Mouse (Mus musculus): Measurements from ENCODE around the gene Asprv1. TPM values are rescaled to one million over a fixed set of nuclear protein-coding genes. Genes with fewer than 3 reads are reported as not detected.

Asprv1 gene
- polyA plus RNA-seq (2015; fragmentation: Nextera tagmentation; extraction: Ambion mirVana): 0.88 and 1.1 TPM in 2 replicates

- no peaks in the 10 kb centered on the region for H3K27me3 ChIP-seq
These were observed at the start of gene Asprv1 for GRCm38 (mm10) chr6:86627946-86628345. TSS of gene Asprv1 (plus strand) at chr6:86628164.

GRCm38 (mm10) chr6:86578396-86578795 lies 49.6 kb upstream of the Asprv1 start:
- 72% methylated on average over 2 of the region's 2 CpGs for WGBS
- no peaks in the 10 kb centered on the region for H3K36me3 ChIP-seq
- H3K9ac ChIP-seq: no peak overlapping the region
- H3K4me2 ChIP-seq: no peak overlapping the region
- no peak overlapping the region for H3K4me3 ChIP-seq
- H3K27me3 ChIP-seq: no peaks in the 10 kb centered on the region
- no peak for ATAC-seq (ENCODE audit: low read depth)
- H3K27ac ChIP-seq (replicated peaks): no peak overlapping the region
- H3K4me1 ChIP-seq (replicated peaks): no peaks in the 10 kb centered on the region
- H3K9me3 ChIP-seq: no peaks in the 10 kb centered on the region

More at GRCm38 (mm10) chr6:86627946-86628345, at the start of gene Asprv1:
- no peak within 1 kb of the TSS for H3K27ac ChIP-seq (replicated peaks)
- H3K4me2 ChIP-seq: no peak within 1 kb of the TSS
- ATAC-seq (ENCODE audit: low read depth): no peak
- no peaks in the 10 kb centered on the region for H3K36me3 ChIP-seq
- H3K4me3 ChIP-seq: no peak within 1 kb of the TSS
- H3K9me3 ChIP-seq: no peaks in the 10 kb centered on the region
- H3K9ac ChIP-seq: no peak within 1 kb of the TSS
- 0 out of 2 replicates have a peak, but pooled peaks cover 7% of the 10 kb centered on the region for H3K4me1 ChIP-seq (replicated peaks)
- 54% methylated on average over 10 of the region's 10 CpGs for WGBS

- Histone ChIP-seq H3K36me3 (no peaks in the 10 kb centered on the region), H3K9ac (no peak overlapping the region), H3K9me3 (no peaks in the 10 kb centered on the region), H3K4me3 (no peak overlapping the region), H3K27me3 (no peaks in the 10 kb centered on the region), H3K4me2 (no peak overlapping the region), H3K27ac (replicated peaks) (no peak overlapping the region), H3K4me1 (replicated peaks) (peaks cover 4% of the 10 kb centered on the region)
- 64% methylated on average over 2 of the region's 2 CpGs for WGBS
- ATAC-seq (ENCODE audit: low read depth): no peak
These were observed 48.7 kb upstream of the Asprv1 start for GRCm38 (mm10) chr6:86579066-86579784.

GRCm38 (mm10) chr6:86579926-86580325 lies 48.0 kb upstream of the Asprv1 start:
- H3K27me3 ChIP-seq: no peaks in the 10 kb centered on the region
- H3K4me3 ChIP-seq: no peak overlapping the region
- no peak overlapping the region for H3K27ac ChIP-seq (replicated peaks)
- WGBS: 93% methylated on average over 3 of the region's 3 CpGs
- no peaks in the 10 kb centered on the region for H3K36me3 ChIP-seq
- H3K4me1 ChIP-seq (replicated peaks): peaks cover 11% of the 10 kb centered on the region
- no peak overlapping the region for H3K4me2 ChIP-seq
- no peak for ATAC-seq (ENCODE audit: low read depth)
- H3K9ac ChIP-seq: no peak overlapping the region
- no peaks in the 10 kb centered on the region for H3K9me3 ChIP-seq

- H3K9ac ChIP-seq: no peak overlapping the region
- H3K4me3 ChIP-seq: no peak overlapping the region
- 94% methylated on average over 3 of the region's 3 CpGs for whole genome bisulfite sequencing
- no peak overlapping the region for H3K4me2 ChIP-seq
- no peak overlapping the region for H3K27ac ChIP-seq (replicated peaks)
- no peaks in the 10 kb centered on the region for H3K36me3 ChIP-seq
- H3K9me3 ChIP-seq: no peaks in the 10 kb centered on the region
- H3K27me3 ChIP-seq: no peaks in the 10 kb centered on the region
- ATAC-seq (ENCODE audit: low read depth): no peak
- H3K4me1 ChIP-seq (replicated peaks): peaks cover 21% of the 10 kb centered on the region
These were observed 44.8 kb upstream of the Asprv1 start for GRCm38 (mm10) chr6:86583141-86583540.

- Histone ChIP-seq H3K4me3 (no peak overlapping the region), H3K36me3 (no peaks in the 10 kb centered on the region), H3K4me1 (replicated peaks) (peaks cover 21% of the 10 kb centered on the region), H3K4me2 (no peak overlapping the region), H3K27me3 (no peaks in the 10 kb centered on the region), H3K9me3 (no peaks in the 10 kb centered on the region), H3K9ac (no peak overlapping the region), H3K27ac (replicated peaks) (peak overlapping the region; percentile 92; the same call in 1 of the 2 replicates)
- no peak for ATAC-seq (ENCODE audit: low read depth)
- 93% methylated on average over 8 of the region's 8 CpGs for WGBS
These were observed 44.3 kb upstream of the Asprv1 start for GRCm38 (mm10) chr6:86583601-86584215.

GRCm38 (mm10) chr6:86584296-86585015 lies 43.5 kb upstream of the Asprv1 start:
- no peaks in the 10 kb centered on the region for H3K27me3 ChIP-seq
- WGBS: 25% methylated on average over 14 of the region's 14 CpGs
- ATAC-seq (ENCODE audit: low read depth): peak; percentile 78
- H3K9me3 ChIP-seq: no peaks in the 10 kb centered on the region
- peaks cover 21% of the 10 kb centered on the region for H3K4me1 ChIP-seq (replicated peaks)
- peak overlapping the region; percentile 70 for H3K9ac ChIP-seq
- H3K4me2 ChIP-seq: peak overlapping the region; percentile 57
- peak overlapping the region; percentile 92 for H3K27ac ChIP-seq (replicated peaks)
- H3K36me3 ChIP-seq: no peaks in the 10 kb centered on the region
- H3K4me3 ChIP-seq: peak overlapping the region; percentile 31

GRCm38 (mm10) chr6:86585070-86585600 lies 42.8 kb upstream of the Asprv1 start:
- Histone ChIP-seq H3K9ac (peak overlapping the region; percentile 70), H3K4me3 (peak overlapping the region; percentile 31), H3K4me1 (replicated peaks) (peaks cover 21% of the 10 kb centered on the region), H3K27ac (replicated peaks) (peak overlapping the region; percentile 92), H3K36me3 (no peaks in the 10 kb centered on the region), H3K9me3 (no peaks in the 10 kb centered on the region), H3K27me3 (no peaks in the 10 kb centered on the region), H3K4me2 (peak overlapping the region; percentile 57)
- WGBS: 11% methylated on average over 16 of the region's 16 CpGs
- peak; percentile 92 for ATAC-seq (ENCODE audit: low read depth)

- no peak for ATAC-seq (ENCODE audit: low read depth)
- Histone ChIP-seq H3K9me3 (no peaks in the 10 kb centered on the region), H3K27me3 (no peaks in the 10 kb centered on the region), H3K4me1 (replicated peaks) (peaks cover 21% of the 10 kb centered on the region), H3K9ac (no peak overlapping the region), H3K27ac (replicated peaks) (peak overlapping the region; percentile 92; the same call in 1 of the 2 replicates), H3K4me3 (no peak overlapping the region), H3K36me3 (no peaks in the 10 kb centered on the region), H3K4me2 (no peak overlapping the region)
- WGBS: 70% methylated on average over 5 of the region's 5 CpGs
These were observed 41.9 kb upstream of the Asprv1 start for GRCm38 (mm10) chr6:86586070-86586469.

- no peak for ATAC-seq (ENCODE audit: low read depth)
- Histone ChIP-seq H3K27me3 (no peaks in the 10 kb centered on the region), H3K4me2 (no peak overlapping the region), H3K9ac (no peak overlapping the region), H3K36me3 (no peaks in the 10 kb centered on the region), H3K4me3 (no peak overlapping the region), H3K27ac (replicated peaks) (no peak overlapping the region), H3K9me3 (no peaks in the 10 kb centered on the region), H3K4me1 (replicated peaks) (peaks cover 21% of the 10 kb centered on the region)
- WGBS: 77% methylated on average over 5 of the region's 7 CpGs
These were observed 39.5 kb upstream of the Asprv1 start for GRCm38 (mm10) chr6:86588429-86588828.

- no peaks in the 10 kb centered on the region for H3K36me3 ChIP-seq
- no peak overlapping the region for H3K4me2 ChIP-seq
- no peaks in the 10 kb centered on the region for H3K27me3 ChIP-seq
- H3K27ac ChIP-seq (replicated peaks): no peak overlapping the region
- H3K4me1 ChIP-seq (replicated peaks): no peaks in the 10 kb centered on the region
- ATAC-seq (ENCODE audit: low read depth): no peak
- H3K9me3 ChIP-seq: no peaks in the 10 kb centered on the region
- 87% methylated on average over 10 of the region's 10 CpGs for WGBS
- no peak overlapping the region for H3K9ac ChIP-seq
- no peak overlapping the region for H3K4me3 ChIP-seq
These were observed 34.6 kb upstream of the Asprv1 start for GRCm38 (mm10) chr6:86593146-86593897.

Measured in neural tube, embryonic 13.5 days (tissue).